Mouse (Mus musculus): ENCODE results near the gene Txn1. TPM values are rescaled to one million over a fixed set of nuclear protein-coding genes. Genes with fewer than 3 reads are reported as not detected.
A peak's percentile ranks its signal among the peaks of the same experiment; 100 is the strongest.

The Txn1 gene
- polyA plus RNA-seq, 1 experiment from 2014 or later: 347 TPM

DNA sequence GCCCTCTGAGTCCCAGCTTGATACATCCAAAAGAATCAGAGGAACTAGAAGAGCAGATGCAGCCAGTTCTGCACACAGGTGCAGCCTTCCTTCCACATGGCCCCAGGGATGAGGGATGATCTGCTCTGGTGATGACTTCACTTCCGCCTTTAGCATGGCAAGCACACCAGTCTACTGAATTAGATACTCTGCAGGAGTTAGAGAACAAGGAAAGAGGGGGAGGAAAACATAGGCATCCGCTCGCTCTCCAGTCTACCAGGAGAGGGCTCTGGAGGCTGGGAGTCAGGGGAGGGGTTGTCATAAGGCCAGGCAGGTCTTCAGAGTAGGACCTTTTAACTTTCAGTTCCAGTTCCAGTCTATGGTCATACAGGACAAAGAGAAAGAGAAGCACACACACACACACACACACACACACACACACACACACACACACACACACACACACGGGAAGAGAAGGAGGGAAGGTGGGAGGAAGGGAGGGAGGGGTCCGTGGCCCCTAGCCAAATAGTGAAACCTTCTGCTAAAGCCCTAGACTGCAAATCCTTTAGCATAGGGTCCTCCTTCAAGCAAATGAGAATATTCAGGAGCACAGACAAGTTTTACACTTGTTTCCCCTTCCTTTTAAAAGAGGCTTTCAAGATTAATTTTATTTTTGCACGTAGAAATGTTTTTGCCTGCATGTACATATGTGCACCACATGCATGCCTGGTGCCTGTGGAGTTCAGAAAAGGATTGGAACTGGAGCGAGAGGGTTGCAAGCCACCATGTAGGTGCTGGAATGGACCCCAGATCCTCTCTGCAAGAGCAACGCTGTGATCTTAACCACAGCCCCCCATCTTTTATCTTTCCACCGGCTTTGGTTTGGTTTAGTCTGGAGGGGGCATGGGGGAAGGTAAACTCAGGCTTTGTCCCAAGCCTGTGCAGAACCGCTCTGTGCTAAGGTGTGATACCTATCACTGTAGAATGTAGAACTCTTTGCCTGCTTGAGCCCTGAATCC lies 41.7 kb downstream of the Txn1 start:
- Histone ChIP-seq H3K27ac (replicated peaks) (no peak overlapping the region), H3K4me1 (peaks cover 3% of the 10 kb centered on the region; the same call in 1 of the 2 replicates), H3K4me3 (no peak overlapping the region), H3K36me3 (no peaks in the 10 kb centered on the region), H3K9ac (replicated peaks) (no peak overlapping the region), H3K9me3 (no peaks in the 10 kb centered on the region), H3K4me2 (replicated peaks) (no peak overlapping the region), H3K27me3 (peaks cover 17% of the 10 kb centered on the region)
- no peak for ATAC-seq (ENCODE audit: low FRiP score, low read depth)
- 82% methylated on average over 9 of the region's 10 CpGs for WGBS

DNA sequence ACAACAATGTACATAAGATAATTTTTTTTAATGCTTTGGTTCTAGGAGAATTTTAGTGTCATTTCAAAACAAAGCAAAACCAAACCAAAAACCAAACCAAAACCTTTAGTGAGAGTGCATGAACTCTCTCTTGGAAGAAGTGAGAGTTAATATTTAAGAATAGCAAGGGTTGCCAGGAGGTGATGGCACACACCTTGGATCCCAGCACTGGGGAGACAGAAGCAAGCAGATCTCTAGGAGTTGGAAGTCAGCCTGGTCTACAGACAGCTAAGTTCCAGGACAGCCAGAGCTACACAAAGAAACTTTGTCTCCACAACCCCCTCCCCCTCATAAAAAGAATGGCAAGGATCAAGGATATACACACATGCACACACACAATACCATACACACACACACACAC lies 43.2 kb downstream of the Txn1 start:
- Histone ChIP-seq H3K9me3 (no peaks in the 10 kb centered on the region), H3K9ac (replicated peaks) (no peak overlapping the region), H3K4me3 (no peak overlapping the region), H3K36me3 (no peaks in the 10 kb centered on the region), H3K4me2 (replicated peaks) (no peak overlapping the region), H3K27me3 (peaks cover 17% of the 10 kb centered on the region), H3K4me1 (no peaks in the 10 kb centered on the region), H3K27ac (replicated peaks) (no peak overlapping the region)
- ATAC-seq (ENCODE audit: low FRiP score, low read depth): no peak

DNA sequence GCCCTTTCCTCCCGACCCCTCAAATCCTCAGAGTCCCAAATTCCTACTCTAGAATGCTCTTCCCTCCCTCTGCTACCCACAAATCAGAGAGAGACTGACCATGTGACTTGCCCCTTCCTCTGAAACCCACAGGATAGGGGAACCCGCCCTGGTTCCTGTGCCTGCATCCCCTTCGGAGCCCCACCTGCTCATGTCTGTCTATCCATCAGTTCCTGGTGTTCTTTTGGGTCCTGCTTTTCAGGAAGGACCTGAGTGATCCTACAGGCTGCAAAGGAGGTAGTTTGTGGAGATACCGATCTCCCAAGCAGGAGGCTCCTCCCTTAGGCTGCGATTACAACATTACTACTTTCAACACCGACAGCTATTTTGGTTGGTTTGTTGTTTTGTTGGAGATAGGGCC lies 47.4 kb downstream of the Txn1 start:
- H3K9ac ChIP-seq (replicated peaks): no peak overlapping the region
- 83% methylated on average over 6 of the region's 6 CpGs for WGBS
- H3K27me3 ChIP-seq: no peaks in the 10 kb centered on the region
- no peak overlapping the region for H3K4me2 ChIP-seq (replicated peaks)
- ATAC-seq (ENCODE audit: low FRiP score, low read depth): no peak
- H3K4me3 ChIP-seq: no peak overlapping the region
- H3K27ac ChIP-seq (replicated peaks): no peak overlapping the region
- no peaks in the 10 kb centered on the region for H3K36me3 ChIP-seq
- no peaks in the 10 kb centered on the region for H3K9me3 ChIP-seq
- peaks cover 4% of the 10 kb centered on the region; the same call in 1 of the 2 replicates for H3K4me1 ChIP-seq

DNA sequence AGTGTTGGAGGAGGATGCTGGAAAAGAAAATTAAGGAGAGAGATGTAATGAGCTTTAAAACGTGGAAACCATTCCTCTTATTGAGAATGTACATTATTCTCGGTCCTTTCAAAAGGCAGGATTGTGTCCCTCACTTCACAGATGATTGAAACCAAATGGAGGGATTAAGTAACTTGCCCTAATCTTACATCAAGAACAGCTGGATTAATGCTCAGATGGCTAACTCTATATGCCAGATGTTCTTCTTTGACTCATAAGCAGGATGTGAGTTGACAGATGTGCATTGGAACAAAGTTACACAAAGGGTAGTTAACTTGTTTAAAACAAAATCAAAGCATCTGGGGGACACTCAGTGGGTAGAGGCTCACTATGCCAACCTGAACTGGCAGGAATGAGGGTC lies 49.5 kb downstream of the Txn1 start:
- H3K4me3 ChIP-seq: no peak overlapping the region
- 20% methylated on average over 2 of the region's 2 CpGs for WGBS
- no peak for ATAC-seq (ENCODE audit: low FRiP score, low read depth)

DNA sequence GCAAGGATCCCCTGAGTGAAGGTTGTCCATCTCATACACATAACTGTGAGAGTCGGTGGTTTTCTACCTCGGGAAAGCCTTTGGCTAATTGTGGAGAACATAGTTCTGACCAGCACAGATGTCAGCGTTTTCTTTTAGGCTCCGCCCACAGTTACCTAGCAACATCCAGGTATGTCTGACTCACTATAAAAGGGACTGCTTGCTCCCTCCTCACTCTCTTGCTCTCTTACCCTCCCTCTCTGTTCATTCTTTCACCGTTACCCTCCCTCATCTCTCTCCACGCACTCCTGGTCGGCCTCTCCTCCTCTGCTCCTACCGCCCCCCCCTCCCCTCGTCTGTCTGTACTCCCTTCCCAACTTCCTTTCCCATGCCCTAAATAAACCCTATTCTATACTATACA lies 51.6 kb downstream of the Txn1 start:
- ATAC-seq (ENCODE audit: low FRiP score, low read depth): peak; percentile 14; the same call in 1 of the 2 replicates
- no peaks in the 10 kb centered on the region for H3K9me3 ChIP-seq
- no peaks in the 10 kb centered on the region for H3K27me3 ChIP-seq
- H3K4me1 ChIP-seq: peaks cover 4% of the 10 kb centered on the region; the same call in 1 of the 2 replicates
- no peak overlapping the region for H3K9ac ChIP-seq (replicated peaks)
- H3K36me3 ChIP-seq: no peaks in the 10 kb centered on the region
- no peak overlapping the region for H3K4me2 ChIP-seq (replicated peaks)
- 35% methylated on average over 9 of the region's 9 CpGs for WGBS
- H3K27ac ChIP-seq (replicated peaks): no peak overlapping the region
- no peak overlapping the region for H3K4me3 ChIP-seq

More for the DNA sequence above, 49.5 kb downstream of the Txn1 start:
- no peak overlapping the region for H3K9ac ChIP-seq (replicated peaks)
- H3K36me3 ChIP-seq: no peaks in the 10 kb centered on the region
- H3K9me3 ChIP-seq: no peaks in the 10 kb centered on the region
- H3K27me3 ChIP-seq: no peaks in the 10 kb centered on the region
- H3K4me1 ChIP-seq: peaks cover 4% of the 10 kb centered on the region; the same call in 1 of the 2 replicates
- H3K27ac ChIP-seq (replicated peaks): no peak overlapping the region
- H3K4me2 ChIP-seq (replicated peaks): no peak overlapping the region

DNA sequence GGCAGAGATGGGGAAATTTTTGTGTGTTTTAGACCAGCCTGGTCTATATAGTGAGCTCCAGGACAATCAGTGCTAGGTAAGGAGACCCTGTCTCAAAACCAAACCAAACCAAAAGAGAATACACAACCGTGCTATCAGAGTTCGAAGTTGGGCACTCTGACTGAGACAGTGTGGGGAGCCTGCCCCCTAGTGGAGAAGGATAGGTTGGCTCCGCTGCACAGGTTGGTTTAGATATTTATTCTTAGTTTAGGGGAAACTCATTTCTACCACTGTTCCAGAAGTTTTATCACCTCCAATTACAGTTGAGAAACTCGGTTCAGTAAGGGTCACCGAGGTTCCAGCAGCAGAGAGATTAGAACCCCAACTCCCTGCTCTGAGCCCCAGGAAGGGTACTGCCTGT lies 52.0 kb downstream of the Txn1 start:
- Histone ChIP-seq H3K27ac (replicated peaks) (no peak overlapping the region), H3K27me3 (no peaks in the 10 kb centered on the region), H3K4me1 (peaks cover 4% of the 10 kb centered on the region; the same call in 1 of the 2 replicates), H3K4me3 (no peak overlapping the region), H3K36me3 (no peaks in the 10 kb centered on the region), H3K9ac (replicated peaks) (no peak overlapping the region), H3K9me3 (no peaks in the 10 kb centered on the region), H3K4me2 (replicated peaks) (no peak overlapping the region)
- WGBS: 11% methylated on average over 5 of the region's 5 CpGs
- peak; percentile 65; the same call in 1 of the 2 replicates for ATAC-seq (ENCODE audit: low FRiP score, low read depth)

DNA sequence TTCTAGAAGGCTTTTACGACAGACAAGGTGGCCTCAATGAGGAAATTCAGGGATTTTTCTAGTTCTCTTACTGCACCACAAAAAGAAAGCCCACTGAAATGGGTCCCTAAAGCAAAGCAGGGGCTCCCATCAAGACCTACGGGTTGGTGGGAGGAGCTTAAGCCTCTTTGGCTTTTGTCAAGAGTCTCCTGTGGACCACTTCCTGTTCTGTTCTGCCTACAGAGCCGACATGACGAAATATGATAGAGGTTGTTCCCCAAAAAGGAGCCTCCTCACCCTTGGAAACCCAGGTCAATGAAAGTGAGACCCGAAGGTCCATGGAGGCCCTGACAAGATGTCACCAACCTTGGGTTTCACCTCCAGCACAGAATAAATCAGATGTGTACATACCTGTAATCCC lies 53.6 kb downstream of the Txn1 start:
- ATAC-seq (ENCODE audit: low FRiP score, low read depth): no peak
- Histone ChIP-seq H3K9me3 (no peaks in the 10 kb centered on the region), H3K4me1 (peaks cover 4% of the 10 kb centered on the region; the same call in 1 of the 2 replicates), H3K9ac (replicated peaks) (no peak overlapping the region), H3K4me3 (no peak overlapping the region), H3K36me3 (no peaks in the 10 kb centered on the region), H3K4me2 (replicated peaks) (no peak overlapping the region), H3K27ac (replicated peaks) (no peak overlapping the region), H3K27me3 (no peaks in the 10 kb centered on the region)
- 85% methylated on average over 5 of the region's 5 CpGs for WGBS

DNA sequence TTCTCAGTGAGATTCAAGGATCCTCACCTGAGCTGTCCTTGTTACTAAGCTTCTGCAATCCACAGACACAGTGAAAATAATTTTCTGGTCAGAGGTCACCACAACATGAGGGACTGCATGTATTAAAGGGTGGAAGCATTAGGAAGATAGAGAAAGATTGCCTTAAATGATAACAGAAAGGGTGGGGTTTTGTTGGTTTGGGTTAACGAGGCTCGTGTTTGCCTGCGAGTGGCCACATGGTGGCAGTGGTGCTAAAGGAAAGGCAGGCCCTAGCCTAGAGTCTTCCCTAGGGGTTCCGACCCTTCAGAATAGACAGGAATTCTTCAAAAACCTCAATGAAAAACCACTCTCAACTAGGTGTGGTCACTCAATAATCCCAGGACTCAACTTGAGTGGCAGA lies 55.0 kb downstream of the Txn1 start:
- 13% methylated on average over 4 of the region's 4 CpGs for WGBS
- Histone ChIP-seq H3K9ac (replicated peaks) (no peak overlapping the region), H3K27ac (replicated peaks) (no peak overlapping the region), H3K4me3 (no peak overlapping the region), H3K4me2 (replicated peaks) (no peak overlapping the region), H3K27me3 (no peaks in the 10 kb centered on the region), H3K9me3 (no peaks in the 10 kb centered on the region), H3K4me1 (peaks cover 4% of the 10 kb centered on the region; the same call in 1 of the 2 replicates), H3K36me3 (no peaks in the 10 kb centered on the region)
- ATAC-seq (ENCODE audit: low FRiP score, low read depth): no peak

DNA sequence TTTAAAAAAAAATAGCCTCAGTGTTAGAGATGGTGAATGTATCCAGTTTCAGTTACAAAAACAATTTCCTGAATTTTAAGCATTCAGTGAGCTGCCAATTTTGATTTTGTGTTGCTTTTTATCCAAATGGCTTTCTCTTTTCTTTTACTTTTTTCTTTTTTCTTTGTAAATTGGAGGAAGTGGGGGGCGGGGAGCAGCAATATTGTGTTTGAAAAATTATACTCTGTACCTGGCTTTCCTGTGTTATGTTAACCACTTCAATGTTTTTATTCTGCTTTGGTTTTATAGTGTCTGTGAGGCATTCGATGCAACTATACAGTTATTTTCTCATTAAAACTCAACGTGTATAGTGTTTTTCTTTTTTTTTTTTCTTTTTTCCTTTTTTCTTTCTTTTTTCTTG lies 59.6 kb downstream of the Txn1 start:
- Histone ChIP-seq H3K9me3 (no peaks in the 10 kb centered on the region), H3K4me3 (no peak overlapping the region), H3K27me3 (no peaks in the 10 kb centered on the region), H3K9ac (replicated peaks) (no peak overlapping the region), H3K4me1 (peaks cover 15% of the 10 kb centered on the region), H3K36me3 (no peaks in the 10 kb centered on the region), H3K4me2 (replicated peaks) (no peak overlapping the region), H3K27ac (replicated peaks) (no peak overlapping the region)
- no peak for ATAC-seq (ENCODE audit: low FRiP score, low read depth)
- WGBS: 81% methylated on average over 3 of the region's 3 CpGs

DNA sequence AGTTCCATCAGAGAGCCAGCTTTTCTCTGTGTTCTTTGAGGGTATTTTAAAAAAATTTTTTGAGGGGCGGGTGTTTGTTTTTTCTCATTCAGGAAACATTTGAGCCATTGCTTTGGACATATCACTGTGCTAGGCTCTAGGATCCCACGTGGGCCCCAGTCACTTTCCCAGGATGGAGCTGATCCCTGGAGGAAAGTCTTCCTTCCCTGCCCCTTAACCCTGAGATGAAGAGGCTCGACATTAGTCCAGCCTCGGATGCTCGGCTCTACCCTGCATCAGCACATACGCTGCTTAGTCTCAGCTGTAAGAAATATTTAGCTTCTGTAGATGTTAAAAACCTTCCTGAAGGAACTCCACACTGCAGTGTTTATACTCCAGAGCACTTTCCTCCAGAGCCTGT lies 60.3 kb downstream of the Txn1 start:
- Histone ChIP-seq H3K4me3 (no peak overlapping the region), H3K9me3 (no peaks in the 10 kb centered on the region), H3K4me1 (peaks cover 18% of the 10 kb centered on the region), H3K27me3 (no peaks in the 10 kb centered on the region), H3K9ac (replicated peaks) (no peak overlapping the region), H3K36me3 (no peaks in the 10 kb centered on the region), H3K27ac (replicated peaks) (no peak overlapping the region), H3K4me2 (replicated peaks) (no peak overlapping the region)
- ATAC-seq (ENCODE audit: low FRiP score, low read depth): no peak
- WGBS: 59% methylated on average over 6 of the region's 6 CpGs

DNA sequence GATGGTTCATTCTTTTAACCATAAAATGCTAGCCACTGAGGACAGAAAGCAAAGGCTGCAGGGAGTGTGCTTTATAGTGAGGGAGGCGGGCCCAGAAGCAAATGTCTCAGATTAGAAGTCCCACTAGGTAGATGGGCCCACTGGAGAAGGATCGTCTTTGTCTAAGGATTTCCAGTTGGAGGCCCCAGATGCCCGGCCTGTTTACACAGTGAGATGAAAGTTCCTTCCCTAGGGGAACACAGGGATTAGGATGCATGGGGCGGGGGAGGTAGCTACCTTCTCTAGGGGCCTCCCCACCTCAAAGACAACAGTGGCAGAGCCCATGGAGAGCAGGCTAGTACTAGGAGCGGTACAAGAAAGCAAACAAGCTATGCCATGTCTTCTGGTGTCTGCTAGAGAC lies 61.1 kb downstream of the Txn1 start:
- H3K4me3 ChIP-seq: no peak overlapping the region
- H3K9ac ChIP-seq (replicated peaks): no peak overlapping the region
- peak overlapping the region; percentile 22; the same call in 1 of the 2 replicates for H3K27ac ChIP-seq (replicated peaks)
- H3K9me3 ChIP-seq: no peaks in the 10 kb centered on the region
- no peaks in the 10 kb centered on the region for H3K36me3 ChIP-seq
- H3K4me2 ChIP-seq (replicated peaks): no peak overlapping the region
- H3K27me3 ChIP-seq: no peaks in the 10 kb centered on the region
- ATAC-seq (ENCODE audit: low FRiP score, low read depth): no peak
- 15% methylated on average over 5 of the region's 5 CpGs for WGBS
- peaks cover 18% of the 10 kb centered on the region for H3K4me1 ChIP-seq

All from midbrain, embryonic 12.5 days (tissue).